8 mouse cellular contexts compared by ENCODE assay signal in genomic region chr17:35979401-35980362, GRCm38 (mm10). TPM values are rescaled to one million over a fixed set of nuclear protein-coding genes. Genes with fewer than 3 reads are reported as not detected.
DNase-seq lines count a peak whose midpoint lies in the region; ATAC-seq and TF ChIP-seq lines count a peak whose summit lies in the region.

TSS of gene Gnl1 (plus strand) at chr17:35979851.
TSS of gene Prr3 (minus strand) at chr17:35980236.

- H3K27me3 ChIP-seq in CH12.LX (replicated peaks), result no peaks in the 10 kb centered on the region
- no peaks in the 10 kb centered on the region for H3K27me3 ChIP-seq in forebrain, embryonic 12.5 days
- H3K27me3 ChIP-seq in heart, postnatal 0 days (ENCODE audit: control insufficient read depth, insufficient read depth, low read length), result no peaks in the 10 kb centered on the region
- no peaks in the 10 kb centered on the region for H3K27me3 ChIP-seq in liver, embryonic 16.5 days (ENCODE audit: control insufficient read depth, insufficient read depth, low read depth, low read length)
- H3K27me3 ChIP-seq in neural tube, embryonic 13.5 days, result no peaks in the 10 kb centered on the region
- H3K27me3 ChIP-seq in testis, adult 2 months (ENCODE audit: control insufficient read depth, insufficient read depth, low read length), result no peaks in the 10 kb centered on the region

- H3K4me2 ChIP-seq in CH12.LX (ENCODE audit: insufficient read depth, low read depth, poor library complexity, severe bottlenecking), result peak within 1 kb of the TSS; percentile 65
- H3K4me2 ChIP-seq in forebrain, embryonic 12.5 days, result peak within 1 kb of the TSS; percentile 90
- H3K4me2 ChIP-seq in heart, postnatal 0 days (ENCODE audit: low read depth, low read length), result peak within 1 kb of the TSS; percentile 87
- peak within 1 kb of the TSS; percentile 98 for H3K4me2 ChIP-seq in liver, embryonic 16.5 days (ENCODE audit: low read depth, low read length)
- H3K4me2 ChIP-seq in neural tube, embryonic 13.5 days, result peak within 1 kb of the TSS; percentile 91

- no peaks in the 10 kb centered on the region for H3K9me3 ChIP-seq in CH12.LX (replicated peaks; ENCODE audit: low read length)
- H3K9me3 ChIP-seq in forebrain, embryonic 12.5 days, result no peaks in the 10 kb centered on the region
- no peaks in the 10 kb centered on the region for H3K9me3 ChIP-seq in heart, postnatal 0 days (replicated peaks; ENCODE audit: control insufficient read depth, low read length)
- no peaks in the 10 kb centered on the region for H3K9me3 ChIP-seq in liver, embryonic 16.5 days (replicated peaks; ENCODE audit: control insufficient read depth, low read length)
- no peaks in the 10 kb centered on the region for H3K9me3 ChIP-seq in neural tube, embryonic 13.5 days

- peak; percentile 86 for ATAC-seq in forebrain, embryonic 12.5 days (ENCODE audit: low FRiP score)
- peak; percentile 89 for ATAC-seq in heart, postnatal 0 days (ENCODE audit: insufficient read depth, low read depth)
- peak; percentile 90 for ATAC-seq in liver, embryonic 16.5 days (ENCODE audit: low read depth)
- peak; percentile 79 for ATAC-seq in neural tube, embryonic 13.5 days (ENCODE audit: low read depth)

- dilution Hi-C loops in CH12.LX (cut with MboI; ENCODE audit: extremely low pct_ligation_motif_present, extremely low pct_unique_long_range_greater_than_20kb, low sequenced_read_pairs), result no loop called here

- H3K27ac ChIP-seq in CH12.LX (ENCODE audit: insufficient read depth, low read depth), result peak within 1 kb of the TSS; percentile 96
- H3K27ac ChIP-seq in forebrain, embryonic 12.5 days, result peak within 1 kb of the TSS; percentile 95
- peak within 1 kb of the TSS; percentile 89 for H3K27ac ChIP-seq in heart, postnatal 0 days (ENCODE audit: low read depth)
- H3K27ac ChIP-seq in liver, embryonic 16.5 days (ENCODE audit: low read length), result peak within 1 kb of the TSS; percentile 86
- H3K27ac ChIP-seq in neural tube, embryonic 13.5 days (replicated peaks), result peak within 1 kb of the TSS; percentile 96
- peak within 1 kb of the TSS; percentile 92 for H3K27ac ChIP-seq in testis, adult 2 months (ENCODE audit: control insufficient read depth, insufficient read depth, low read depth, low read length)

- TF ChIP-seq RAD21 in CH12.LX (IDR thresholded peaks at IDR 0.05; ENCODE audit: low read depth, low read length), result no peak

- peaks cover 26 to 49% of the 10 kb centered on the region in 2 experiments for H3K36me3 ChIP-seq in CH12.LX (replicated peaks in 1 of 2; ENCODE audit: control insufficient read depth in 1 of 2, insufficient read depth in 1 of 2, low read length in 1 of 2)
- H3K36me3 ChIP-seq in forebrain, embryonic 12.5 days (replicated peaks), result peaks cover 28% of the 10 kb centered on the region
- peaks cover 40% of the 10 kb centered on the region for H3K36me3 ChIP-seq in heart, postnatal 0 days (replicated peaks; ENCODE audit: control insufficient read depth, insufficient read depth, low read length)
- peaks cover 5% of the 10 kb centered on the region; the same call in 1 of the 2 replicates for H3K36me3 ChIP-seq in liver, embryonic 16.5 days (ENCODE audit: control insufficient read depth, insufficient read depth)
- peaks cover 40% of the 10 kb centered on the region for H3K36me3 ChIP-seq in neural tube, embryonic 13.5 days
- peaks cover 11% of the 10 kb centered on the region for H3K36me3 ChIP-seq in testis, adult 2 months (ENCODE audit: control insufficient read depth, insufficient read depth, low read length)

- no peak for TF ChIP-seq EP300 in CH12.LX (IDR thresholded peaks at IDR 0.05; ENCODE audit: low read length)
- TF ChIP-seq EP300 in heart, postnatal 0 days (IDR thresholded peaks at IDR 0.05; ENCODE audit: low read depth), result no peak

- peak within 1 kb of the TSS; percentile 83 for H3K9ac ChIP-seq in CH12.LX (ENCODE audit: insufficient read depth, low read depth)
- peak within 1 kb of the TSS; percentile 84 for H3K9ac ChIP-seq in forebrain, embryonic 12.5 days
- peak within 1 kb of the TSS; percentile 73 for H3K9ac ChIP-seq in heart, postnatal 0 days (replicated peaks; ENCODE audit: low read depth, low read length)
- peak within 1 kb of the TSS; percentile 81 for H3K9ac ChIP-seq in liver, embryonic 16.5 days (ENCODE audit: low read depth, low read length)
- H3K9ac ChIP-seq in neural tube, embryonic 13.5 days, result peak within 1 kb of the TSS; percentile 90

- in situ Hi-C loops in CH12.LX (cut with MboI; ENCODE audit: low pct_ligation_motif_present, low pct_unique_long_range_greater_than_20kb, low sequenced_read_pairs), result no loop called here

- H3K79me2 ChIP-seq in CH12.LX (replicated peaks; ENCODE audit: control insufficient read depth, extremely low read depth, insufficient read depth, poor library complexity, severe bottlenecking), result peaks cover 25% of the 10 kb centered on the region

- peak; percentile 38; the same call in 1 of the 2 replicates for TF ChIP-seq POLR2A in CH12.LX (IDR thresholded peaks at IDR 0.05; ENCODE audit: low read depth, low read length)
- peak; percentile 20 for TF ChIP-seq POLR2A in testis, adult 2 months (IDR thresholded peaks at IDR 0.05; ENCODE audit: control insufficient read depth, low read depth, low read length)

- no peak for TF ChIP-seq CTCF in CH12.LX (conservative IDR thresholded peaks at IDR 0.05 in 1 of 2, IDR thresholded peaks at IDR 0.05 in 1 of 2; ENCODE audit: low read depth in 2 of 2, low read length in 2 of 2)
- TF ChIP-seq CTCF in heart, postnatal 0 days (IDR thresholded peaks at IDR 0.05; ENCODE audit: low read depth), result no peak
- TF ChIP-seq CTCF in testis, adult 2 months (IDR thresholded peaks at IDR 0.05; ENCODE audit: control insufficient read depth, insufficient read depth, insufficient replicate concordance, low read depth, low read length), result 0 out of 2 replicates have a peak, but pooled peaks have one; percentile 6

- H3K4me1 ChIP-seq in CH12.LX (ENCODE audit: control insufficient read depth in 1 of 2, insufficient read depth in 2 of 2), result peaks cover 3 to 20% of the 10 kb centered on the region in 2 experiments; a peak in 3 of 4 replicates
- H3K4me1 ChIP-seq in forebrain, embryonic 12.5 days, result peaks cover 22% of the 10 kb centered on the region
- H3K4me1 ChIP-seq in heart, postnatal 0 days (ENCODE audit: control insufficient read depth, insufficient read depth), result 0 out of 2 replicates have a peak, but pooled peaks cover 7% of the 10 kb centered on the region
- H3K4me1 ChIP-seq in liver, embryonic 16.5 days (ENCODE audit: control insufficient read depth, low read depth, low read length), result peaks cover 17% of the 10 kb centered on the region
- H3K4me1 ChIP-seq in neural tube, embryonic 13.5 days (replicated peaks), result peaks cover 26% of the 10 kb centered on the region
- peaks cover 8% of the 10 kb centered on the region for H3K4me1 ChIP-seq in testis, adult 2 months (ENCODE audit: control insufficient read depth, insufficient read depth, low read length)

- peak; percentile 95 for DNase-seq in CH12.LX (ENCODE audit: extremely low read depth)
- DNase-seq in c-Kit-positive CD71-positive TER-119-negative erythroid progenitor cells, embryonic 14.5 days (ENCODE audit: low read depth), result peak; percentile 81
- peak; percentile 90 for DNase-seq in heart, postnatal 0 days (ENCODE audit: low spot score)
- peak; percentile 93 to 96 for DNase-seq in kidney, postnatal 4 days

- under 1% methylated on average over 66 of the region's 109 CpGs for WGBS in forebrain, embryonic 12.5 days
- WGBS in heart, postnatal 0 days, result under 1% methylated on average over 83 of the region's 109 CpGs
- under 1% methylated on average over 95 of the region's 109 CpGs for WGBS in liver, embryonic 16.5 days (ENCODE audit: insufficient replicate concordance)
- WGBS in neural tube, embryonic 13.5 days, result under 1% methylated on average over 98 of the region's 109 CpGs

- peak within 1 kb of the TSS; percentile 77 to 96 (median 93) for H3K4me3 ChIP-seq in CH12.LX (replicated peaks in 1 of 3; ENCODE audit: low read depth in 2 of 3, low read length in 2 of 3, poor library complexity in 1 of 3)
- peak within 1 kb of the TSS; percentile 78 for H3K4me3 ChIP-seq in forebrain, embryonic 12.5 days (replicated peaks)
- H3K4me3 ChIP-seq in heart, postnatal 0 days (ENCODE audit: low read depth, low read length), result peak within 1 kb of the TSS; percentile 87
- peak within 1 kb of the TSS; percentile 89 for H3K4me3 ChIP-seq in liver, embryonic 16.5 days (ENCODE audit: low read depth, low read length)
- H3K4me3 ChIP-seq in neural tube, embryonic 13.5 days, result peak within 1 kb of the TSS; percentile 77
- H3K4me3 ChIP-seq in testis, adult 2 months (ENCODE audit: control insufficient read depth, low read depth, low read length), result peak within 1 kb of the TSS; percentile 95

TF ChIP-seq in CH12.LX, 34 proteins besides CTCF, POLR2A, EP300 and RAD21 (continues in another document):
- TF ChIP-seq NRF1 (IDR thresholded peaks at IDR 0.05; ENCODE audit: low read depth, low read length), result peak; percentile 34
- TF ChIP-seq USF1 (IDR thresholded peaks at IDR 0.05; ENCODE audit: low read depth, low read length), result no peak
- peak; percentile 13; the same call in 1 of the 2 replicates for TF ChIP-seq IRF4 (IDR thresholded peaks at IDR 0.05; ENCODE audit: low read depth, low read length)
- no peak for TF ChIP-seq POLR2AphosphoS2 (IDR thresholded peaks at IDR 0.05; ENCODE audit: low read depth, low read length)
- TF ChIP-seq BHLHE40 (IDR thresholded peaks at IDR 0.05; ENCODE audit: low read depth, low read length), result peak; percentile 88

RNA-seq across cellular contexts. Expression of gene Gnl1, which starts in this region (rescaled TPM):
- total RNA-seq in CH12.LX (2012; rRNA removed), result 24.3 and 29.0 TPM in 2 replicates
- 15.9 and 18.7 TPM in 2 replicates for total RNA-seq in CH12.LX (2014; rRNA removed)
- 33.4 and 41.1 TPM in 2 replicates for polyA plus RNA-seq in CH12.LX (2012; ENCODE audit: insufficient read length, low read depth)
- 57.9 and 58.4 TPM in 2 replicates for polyA plus RNA-seq in forebrain, embryonic 12.5 days (2016; fragmentation: Nextera tagmentation; extraction: Ambion mirVana)
- 18.7 and 27.2 TPM in 2 replicates for total RNA-seq in heart, postnatal 0 days (2014; rRNA removed; ENCODE audit: low replicate concordance)
- polyA plus RNA-seq in heart, postnatal 0 days (2015; fragmentation: Nextera tagmentation; extraction: Ambion mirVana), result 26.2 and 30.0 TPM in 2 replicates
- 8.8 and 8.9 TPM in 2 replicates for polyA plus RNA-seq in liver, embryonic 16.5 days (2015; fragmentation: Nextera tagmentation; extraction: Ambion mirVana)
- polyA plus RNA-seq in neural tube, embryonic 13.5 days (2015; fragmentation: Nextera tagmentation; extraction: Ambion mirVana), result 47.9 and 50.0 TPM in 2 replicates
- 109 and 114 TPM in 2 replicates for polyA plus RNA-seq in testis, adult 2 months (2012; rRNA removed)

RNA-seq across cellular contexts. Expression of gene Prr3, which starts in this region (rescaled TPM):
- total RNA-seq in CH12.LX (2012; rRNA removed) (5.5 and 8.3 TPM in 2 replicates), CH12.LX (2014; rRNA removed) (2.3 and 4.0 TPM in 2 replicates)
- polyA plus RNA-seq in CH12.LX (2012; ENCODE audit: insufficient read length, low read depth), result 30.6 and 32.0 TPM in 2 replicates
- 52.1 and 56.8 TPM in 2 replicates for polyA plus RNA-seq in forebrain, embryonic 12.5 days (2016; fragmentation: Nextera tagmentation; extraction: Ambion mirVana)
- 0.61 and 20.4 TPM in 2 replicates for total RNA-seq in heart, postnatal 0 days (2014; rRNA removed; ENCODE audit: low replicate concordance)
- 6.7 and 8.6 TPM in 2 replicates for polyA plus RNA-seq in heart, postnatal 0 days (2015; fragmentation: Nextera tagmentation; extraction: Ambion mirVana)
- 5.5 and 5.9 TPM in 2 replicates for polyA plus RNA-seq in liver, embryonic 16.5 days (2015; fragmentation: Nextera tagmentation; extraction: Ambion mirVana)
- 64.0 and 69.4 TPM in 2 replicates for polyA plus RNA-seq in neural tube, embryonic 13.5 days (2015; fragmentation: Nextera tagmentation; extraction: Ambion mirVana)
- polyA plus RNA-seq in testis, adult 2 months (2012; rRNA removed), result 35.7 and 38.2 TPM in 2 replicates

Comparison
In these comparisons a context has a peak if more than half of its experiments do, and no peak if none do; other contexts are left out.
1. Peak in every context shown above with its lines: DNase-seq, ATAC-seq, H3K4me3 ChIP-seq and H3K27ac ChIP-seq.